Mouse (Mus musculus): Measurements from ENCODE around the gene Adamtsl2. TPM values are rescaled to one million over a fixed set of nuclear protein-coding genes. Genes with fewer than 3 reads are reported as not detected.

Gene Adamtsl2
- total and polyA plus RNA-seq, 3 experiments = 9.2 to 27.0 (median 18.9) TPM

DNA sequence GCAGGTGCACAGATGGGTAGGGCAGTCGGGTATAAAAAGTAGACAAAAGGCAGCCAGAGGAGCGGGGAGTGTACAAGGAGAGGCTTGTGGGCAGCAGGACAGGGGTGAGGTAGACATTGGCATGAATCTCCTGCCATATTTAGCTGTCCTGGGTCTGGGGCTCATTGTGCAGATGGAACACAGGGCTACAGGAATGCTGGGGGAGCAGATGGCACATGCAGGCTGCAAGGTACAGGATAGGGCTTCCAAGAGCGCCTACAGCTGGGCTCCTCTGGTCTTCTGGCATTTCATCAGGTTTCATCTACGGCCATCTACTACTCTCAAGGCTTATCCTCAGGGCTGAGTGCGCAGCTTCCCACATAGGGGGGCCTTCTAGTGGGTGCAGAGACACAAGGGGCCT lies 29.9 kb downstream of the Adamtsl2 start:
- H3K27ac ChIP-seq = no peak overlapping the region
- DNase-seq = no peak
- TF ChIP-seq EP300 (IDR thresholded peaks at IDR 0.05; ENCODE audit: insufficient read depth, low read depth, low read length) = no peak
- no peak for TF ChIP-seq POLR2A (IDR thresholded peaks at IDR 0.05; ENCODE audit: insufficient read depth, low read depth, low read length)
- TF ChIP-seq CTCF (IDR thresholded peaks at IDR 0.05) = no peak
- H3K9ac ChIP-seq (ENCODE audit: low read depth, low read length) = no peak overlapping the region
- no peaks in the 10 kb centered on the region for H3K4me1 ChIP-seq (ENCODE audit: control insufficient read depth, insufficient read depth, low read length)
- no peak overlapping the region for H3K4me3 ChIP-seq
- no peaks in the 10 kb centered on the region for H3K27me3 ChIP-seq (ENCODE audit: control insufficient read depth, insufficient read depth, low read length)
- WGBS = 82% methylated on average over 5 of the region's 5 CpGs
- intact Hi-C loops (cut with DNase I) = no loop called here
- H3K36me3 ChIP-seq (ENCODE audit: control insufficient read depth, insufficient read depth, low read length) = no peaks in the 10 kb centered on the region
- no peaks in the 10 kb centered on the region for H3K79me2 ChIP-seq (replicated peaks; ENCODE audit: control insufficient read depth, insufficient read depth, low read length)

DNA sequence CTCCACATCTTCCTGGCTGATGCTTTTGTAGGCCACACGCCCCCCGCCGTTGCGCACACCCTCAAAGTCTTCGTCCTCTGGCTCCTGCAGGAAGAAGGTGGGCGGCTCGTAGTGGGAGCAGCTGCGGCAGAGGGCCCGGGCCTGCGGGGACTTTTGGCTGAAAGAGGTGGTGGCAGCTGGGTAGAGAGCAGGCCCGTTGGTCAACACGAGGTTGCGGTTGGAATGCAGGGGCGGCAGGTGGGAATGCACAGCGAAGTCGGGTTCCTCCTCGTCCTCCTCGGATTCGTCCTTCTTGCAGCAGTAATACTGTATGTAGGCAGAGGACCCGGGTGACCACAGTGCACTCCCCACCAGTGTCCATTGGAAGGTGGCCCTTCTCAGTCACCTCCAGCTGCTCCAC lies 33.4 kb downstream of the Adamtsl2 start:
- H3K4me3 ChIP-seq = no peak overlapping the region
- no peaks in the 10 kb centered on the region for H3K27me3 ChIP-seq (ENCODE audit: control insufficient read depth, insufficient read depth, low read length)
- no peak for DNase-seq
- intact Hi-C loops (cut with DNase I) = no loop called here
- 84% methylated on average over 20 of the region's 20 CpGs for WGBS
- H3K27ac ChIP-seq = no peak overlapping the region
- H3K4me1 ChIP-seq (ENCODE audit: control insufficient read depth, insufficient read depth, low read length) = no peaks in the 10 kb centered on the region
- no peaks in the 10 kb centered on the region for H3K79me2 ChIP-seq (replicated peaks; ENCODE audit: control insufficient read depth, insufficient read depth, low read length)
- no peak overlapping the region for H3K9ac ChIP-seq (ENCODE audit: low read depth, low read length)
- H3K36me3 ChIP-seq (ENCODE audit: control insufficient read depth, insufficient read depth, low read length) = no peaks in the 10 kb centered on the region
- TF ChIP-seq EP300 (IDR thresholded peaks at IDR 0.05; ENCODE audit: insufficient read depth, low read depth, low read length) = no peak
- TF ChIP-seq POLR2A (IDR thresholded peaks at IDR 0.05; ENCODE audit: insufficient read depth, low read depth, low read length) = no peak
- no peak for TF ChIP-seq CTCF (IDR thresholded peaks at IDR 0.05)

DNA sequence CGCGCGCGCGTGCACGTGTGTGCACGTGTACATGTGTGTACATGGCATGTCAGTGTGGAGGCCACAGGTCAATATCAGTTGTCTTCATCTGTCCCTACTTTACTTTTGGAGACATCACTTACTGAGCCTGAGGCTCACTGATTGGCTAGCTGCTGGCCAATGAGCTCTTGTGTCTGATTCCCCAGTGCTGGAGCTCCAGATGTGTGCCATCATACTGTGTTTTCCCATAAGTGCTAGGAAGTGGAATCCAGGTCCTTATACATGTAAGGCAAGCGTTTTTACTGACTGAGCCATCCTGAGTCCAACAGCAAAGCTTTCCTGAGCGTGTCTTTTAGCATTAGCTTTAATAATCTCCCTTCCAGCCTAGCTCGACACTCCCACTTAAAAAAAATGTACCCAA lies 35.0 kb downstream of the Adamtsl2 start:
- no peaks in the 10 kb centered on the region for H3K36me3 ChIP-seq (ENCODE audit: control insufficient read depth, insufficient read depth, low read length)
- no peak overlapping the region for H3K27ac ChIP-seq
- 87% methylated on average over 10 of the region's 10 CpGs for WGBS
- no peak for DNase-seq
- H3K4me3 ChIP-seq = no peak overlapping the region
- no peaks in the 10 kb centered on the region for H3K79me2 ChIP-seq (replicated peaks; ENCODE audit: control insufficient read depth, insufficient read depth, low read length)
- intact Hi-C loops (cut with DNase I) = no loop called here
- H3K9ac ChIP-seq (ENCODE audit: low read depth, low read length) = no peak overlapping the region
- H3K27me3 ChIP-seq (ENCODE audit: control insufficient read depth, insufficient read depth, low read length) = no peaks in the 10 kb centered on the region
- TF ChIP-seq EP300 (IDR thresholded peaks at IDR 0.05; ENCODE audit: insufficient read depth, low read depth, low read length) (no peak), CTCF (IDR thresholded peaks at IDR 0.05) (no peak), POLR2A (IDR thresholded peaks at IDR 0.05; ENCODE audit: insufficient read depth, low read depth, low read length) (no peak)
- H3K4me1 ChIP-seq (ENCODE audit: control insufficient read depth, insufficient read depth, low read length) = no peaks in the 10 kb centered on the region

DNA sequence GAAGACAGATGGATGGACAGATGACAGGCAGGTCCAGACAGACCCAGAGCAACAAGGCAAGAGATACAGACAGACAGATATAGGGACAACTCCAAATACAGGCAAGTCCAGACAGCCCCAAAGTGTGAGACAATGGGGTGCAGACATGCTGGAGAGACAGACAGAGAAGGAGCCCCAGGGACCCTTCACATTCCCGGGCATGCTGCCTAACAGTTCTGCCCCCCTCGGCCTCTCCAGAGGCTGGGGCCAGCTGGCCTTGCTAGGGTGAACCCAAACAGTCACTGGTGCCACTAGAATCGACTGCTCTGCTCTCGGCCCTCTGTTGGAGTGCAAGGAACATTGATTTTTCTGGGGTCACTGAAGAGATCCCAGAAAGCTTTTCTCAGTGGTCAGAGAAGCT lies 39.3 kb downstream of the Adamtsl2 start:
- Histone ChIP-seq H3K9ac (ENCODE audit: low read depth, low read length) (no peak overlapping the region), H3K4me3 (no peak overlapping the region), H3K27ac (no peak overlapping the region), H3K36me3 (ENCODE audit: control insufficient read depth, insufficient read depth, low read length) (no peaks in the 10 kb centered on the region), H3K27me3 (ENCODE audit: control insufficient read depth, insufficient read depth, low read length) (no peaks in the 10 kb centered on the region), H3K4me1 (ENCODE audit: control insufficient read depth, insufficient read depth, low read length) (peaks cover 7% of the 10 kb centered on the region), H3K79me2 (replicated peaks; ENCODE audit: control insufficient read depth, insufficient read depth, low read length) (no peaks in the 10 kb centered on the region)
- WGBS = 55% methylated on average over 4 of the region's 4 CpGs
- DNase-seq = no peak
- intact Hi-C loops (cut with DNase I) = loop anchor here (2.0 kb wide), 1 partner anchor 40 kb away; the partner anchor contains the start of gene Adamtsl2
- TF ChIP-seq POLR2A (IDR thresholded peaks at IDR 0.05; ENCODE audit: insufficient read depth, low read depth, low read length) (no peak), CTCF (IDR thresholded peaks at IDR 0.05) (no peak), EP300 (IDR thresholded peaks at IDR 0.05; ENCODE audit: insufficient read depth, low read depth, low read length) (no peak)

DNA sequence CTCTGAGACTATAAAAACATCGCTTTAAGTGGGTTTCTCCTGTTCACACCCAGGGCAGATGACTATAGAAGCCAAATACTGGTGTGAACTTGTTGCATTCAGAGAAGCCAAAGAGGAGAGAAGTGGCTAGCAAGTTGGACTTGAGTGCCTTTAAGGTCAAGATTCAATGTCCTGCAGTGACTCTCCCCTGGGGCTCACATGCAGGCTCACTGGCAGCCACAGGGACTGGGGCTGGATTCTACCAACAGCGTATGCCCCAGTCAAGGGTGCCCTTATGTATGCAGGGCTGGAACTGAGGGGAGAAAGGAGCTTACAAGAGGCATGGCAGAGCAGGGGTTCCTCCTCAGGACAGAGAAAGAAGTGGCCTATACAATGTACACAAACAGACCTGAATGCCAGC lies 40.6 kb downstream of the Adamtsl2 start:
- peak in 1 of 2 experiments; percentile 11 for DNase-seq
- intact Hi-C loops (cut with DNase I) = loop anchor here (2.0 kb wide), 1 partner anchor 41 kb away; the partner anchor contains the start of gene Adamtsl2
- Histone ChIP-seq H3K4me1 (ENCODE audit: control insufficient read depth, insufficient read depth, low read length) (peaks cover 7% of the 10 kb centered on the region), H3K27ac (peak overlapping the region; percentile 22; the same call in 1 of the 2 replicates), H3K36me3 (ENCODE audit: control insufficient read depth, insufficient read depth, low read length) (no peaks in the 10 kb centered on the region), H3K4me3 (no peak overlapping the region), H3K79me2 (replicated peaks; ENCODE audit: control insufficient read depth, insufficient read depth, low read length) (no peaks in the 10 kb centered on the region), H3K9ac (ENCODE audit: low read depth, low read length) (no peak overlapping the region), H3K27me3 (ENCODE audit: control insufficient read depth, insufficient read depth, low read length) (no peaks in the 10 kb centered on the region)
- 69% methylated on average over 2 of the region's 2 CpGs for WGBS
- TF ChIP-seq EP300 (IDR thresholded peaks at IDR 0.05; ENCODE audit: insufficient read depth, low read depth, low read length) (no peak), POLR2A (IDR thresholded peaks at IDR 0.05; ENCODE audit: insufficient read depth, low read depth, low read length) (no peak), CTCF (IDR thresholded peaks at IDR 0.05) (no peak)

DNA sequence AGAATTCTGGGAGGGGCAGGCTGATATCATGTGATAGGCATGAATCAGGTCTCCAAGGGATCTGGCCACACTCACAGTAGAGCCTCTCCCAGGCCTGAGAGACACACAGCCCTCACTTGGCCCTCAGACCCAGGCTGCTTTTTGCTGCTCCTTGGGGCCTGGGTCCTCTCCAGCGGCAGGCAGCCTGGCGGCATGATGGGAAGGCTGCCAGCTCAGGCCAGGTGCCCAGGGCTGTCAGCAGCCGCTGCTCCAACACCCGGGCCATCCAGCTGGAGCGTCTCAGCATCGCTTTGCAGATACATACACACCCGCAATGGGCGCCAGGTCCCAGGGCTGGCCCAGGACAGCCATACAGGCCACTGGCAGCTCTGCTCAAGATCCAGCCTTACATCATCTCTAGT lies 41.1 kb downstream of the Adamtsl2 start:
- H3K9ac ChIP-seq (ENCODE audit: low read depth, low read length) = no peak overlapping the region
- H3K4me1 ChIP-seq (ENCODE audit: control insufficient read depth, insufficient read depth, low read length) = peaks cover 7% of the 10 kb centered on the region
- peak; percentile 79 to 88 for DNase-seq
- peak overlapping the region; percentile 22; the same call in 1 of the 2 replicates for H3K27ac ChIP-seq
- H3K27me3 ChIP-seq (ENCODE audit: control insufficient read depth, insufficient read depth, low read length) = no peaks in the 10 kb centered on the region
- no peaks in the 10 kb centered on the region for H3K79me2 ChIP-seq (replicated peaks; ENCODE audit: control insufficient read depth, insufficient read depth, low read length)
- no peaks in the 10 kb centered on the region for H3K36me3 ChIP-seq (ENCODE audit: control insufficient read depth, insufficient read depth, low read length)
- intact Hi-C loops (cut with DNase I) = no loop called here
- 29% methylated on average over 8 of the region's 8 CpGs for WGBS
- no peak overlapping the region for H3K4me3 ChIP-seq
- TF ChIP-seq POLR2A (IDR thresholded peaks at IDR 0.05; ENCODE audit: insufficient read depth, low read depth, low read length) (no peak), CTCF (IDR thresholded peaks at IDR 0.05) (no peak), EP300 (IDR thresholded peaks at IDR 0.05; ENCODE audit: insufficient read depth, low read depth, low read length) (peak; percentile 79; the same call in 1 of the 2 replicates)
